In the genomic region with DNA sequence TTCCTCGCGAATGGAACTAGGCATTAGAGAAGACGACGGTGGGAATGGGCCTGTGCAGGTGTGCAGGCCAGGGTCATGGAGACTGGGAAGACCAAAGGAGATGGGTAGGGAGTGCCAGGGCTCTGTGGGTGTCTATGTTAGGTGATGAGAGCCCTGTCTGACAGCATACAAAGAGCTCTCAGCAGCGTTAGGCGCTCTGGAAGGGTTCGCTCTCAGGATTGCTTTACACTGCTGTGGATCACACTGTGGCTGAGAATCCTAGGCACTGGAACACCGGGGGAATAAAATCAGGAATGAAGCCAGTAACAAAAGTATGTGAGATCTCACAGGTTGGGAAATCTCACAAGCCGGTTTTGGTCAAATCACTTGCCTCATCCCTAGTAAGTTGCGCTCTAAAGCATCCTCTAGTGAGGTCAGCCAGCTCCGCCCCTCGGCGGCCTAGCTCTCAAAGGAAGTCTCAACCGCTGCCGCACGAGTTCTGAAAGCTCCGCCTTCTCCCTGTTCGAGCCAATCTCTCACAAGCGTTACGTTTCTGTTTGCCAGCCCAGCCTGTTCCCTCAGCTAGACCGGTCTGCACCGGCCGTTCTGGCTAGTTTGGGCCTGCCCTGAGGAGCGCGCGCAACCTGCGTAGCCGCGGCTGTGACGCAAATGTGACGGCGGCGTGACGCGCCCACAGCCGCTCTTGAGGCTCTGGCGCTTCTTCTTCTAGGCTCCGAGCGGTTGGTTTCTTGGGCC, we compare ENCODE assay signal across 8 mouse cellular contexts. TPM values are rescaled to one million over a fixed set of nuclear protein-coding genes. Genes with fewer than 3 reads are reported as not detected.
DNase-seq lines count a peak whose midpoint lies in the region; ATAC-seq lines count a peak whose summit lies in the region.

TSS of gene Emd (plus strand) at position 535 of the 735 bp plus-strand sequence.

- peak within 1 kb of the TSS; percentile 92 for H3K27ac ChIP-seq in hindbrain, embryonic 10.5 days

- 19% methylated on average over 39 of the region's 39 CpGs for WGBS in hindbrain, embryonic 10.5 days

- H3K27me3 ChIP-seq in hindbrain, embryonic 10.5 days (ENCODE audit: insufficient read depth, poor library complexity, severe bottlenecking) = peaks cover 6% of the 10 kb centered on the region; the same call in 1 of the 2 replicates

- ATAC-seq in frontal cortex, adult (ENCODE audit: low TSS enrichment) = peak; percentile 95

- peaks cover 12% of the 10 kb centered on the region for H3K4me1 ChIP-seq in hindbrain, embryonic 10.5 days (replicated peaks)

- H3K9me3 ChIP-seq in hindbrain, embryonic 10.5 days = no peaks in the 10 kb centered on the region; the same call in 1 of the 2 replicates

- peak; percentile 95 for DNase-seq in MN1 (ENCODE audit: low spot score)
- DNase-seq in cerebellum, adult 9-10 months = peak; percentile 91
- DNase-seq in hindbrain, embryonic 10.5 days (ENCODE audit: low spot score) = peak; percentile 88
- DNase-seq in layer of hippocampus, postnatal 25 days (ENCODE audit: extremely low spot score in 1 of 2, low spot score in 1 of 2) = peak; percentile 60 to 66
- peak; percentile 95 for DNase-seq in lung, postnatal 25 days (ENCODE audit: low spot score)
- DNase-seq in retina, embryonic 14.5 days (ENCODE audit: low spot score) = peak; percentile 84
- DNase-seq in thymus, postnatal 4 days = peak; percentile 81

- peak within 1 kb of the TSS; percentile 66 for H3K4me3 ChIP-seq in hindbrain, embryonic 10.5 days

- peaks cover 28% of the 10 kb centered on the region for H3K36me3 ChIP-seq in hindbrain, embryonic 10.5 days

RNA-seq across cellular contexts. Expression of gene Emd, which starts in this region (rescaled TPM):
- polyA plus RNA-seq in hindbrain, embryonic 10.5 days (2016; fragmentation: Nextera tagmentation; extraction: Ambion mirVana) = 23.5 and 24.4 TPM in 2 replicates
- total RNA-seq in layer of hippocampus, postnatal 25 days (2021) = 10 to 100 TPM; 35.1 to 36.5 TPM

Comparison
In these comparisons a context has a peak if more than half of its experiments do, and no peak if none do; other contexts are left out.
1. Peak in every context shown above with its lines: DNase-seq, ATAC-seq, H3K4me3 ChIP-seq and H3K27ac ChIP-seq.